ENCODE assay signal across 8 mouse cellular contexts in the genomic region with DNA sequence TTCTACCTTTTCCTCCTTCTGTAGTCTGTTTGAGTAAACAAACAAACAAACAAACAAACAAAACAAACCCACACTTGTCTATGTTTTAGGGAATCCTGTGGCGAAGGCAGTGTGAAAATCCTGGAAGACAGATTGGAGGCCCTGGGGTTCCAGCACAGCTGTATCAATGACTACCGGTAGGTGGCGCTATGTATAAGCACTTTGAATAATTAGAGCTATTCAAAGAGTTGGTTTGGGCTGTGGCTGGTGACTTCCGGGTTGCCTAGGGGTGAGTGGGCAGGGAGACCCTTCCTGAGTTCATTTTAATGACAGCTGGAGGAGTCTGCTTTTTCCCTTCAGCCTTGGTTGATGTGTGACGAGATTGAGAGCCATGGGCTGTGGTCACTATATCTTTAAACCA. TPM values are rescaled to one million over a fixed set of nuclear protein-coding genes. Genes with fewer than 3 reads are reported as not detected.
DNase-seq lines count a peak whose midpoint lies in the region; ATAC-seq lines count a peak whose summit lies in the region.

No protein-coding gene starts in this region.

- 0 out of 2 replicates have a peak, but pooled peaks cover 2% of the 10 kb centered on the region for H3K9me3 ChIP-seq in kidney, embryonic 16.5 days (ENCODE audit: low read length)

- intact Hi-C loops in left cerebral cortex, postnatal 36 days (cut with DNase I): no loop called here

- no peak overlapping the region for H3K9ac ChIP-seq in kidney, embryonic 16.5 days (replicated peaks; ENCODE audit: low read length)

- no peak overlapping the region for H3K4me2 ChIP-seq in kidney, embryonic 16.5 days (replicated peaks; ENCODE audit: low read depth, low read length)

- peak; percentile 31 for DNase-seq in kidney, adult 18-20 months
- DNase-seq in CD8-positive naive resting alpha-beta T cell, adult 2 months (ENCODE audit: low read depth in 2 of 2, low spot score in 2 of 2): peak; percentile 36 to 51
- DNase-seq in adrenal gland, postnatal 14 days: peak; percentile 73
- DNase-seq in embryo, embryonic 10.5 days (ENCODE audit: low spot score): peak; percentile 75
- DNase-seq in left cerebral cortex, postnatal 36 days (ENCODE audit: low spot score in 2 of 2): peak; percentile 10 to 19
- peak; percentile 54 to 66 for DNase-seq in right cerebral cortex, adult 2 months (ENCODE audit: low spot score in 2 of 2)
- no peak for DNase-seq in urinary bladder, postnatal 36 days (ENCODE audit: low spot score in 2 of 2)

- no peak for ATAC-seq in kidney, embryonic 16.5 days (ENCODE audit: low FRiP score, low TSS enrichment)

- no peaks in the 10 kb centered on the region for H3K4me1 ChIP-seq in kidney, embryonic 16.5 days (ENCODE audit: insufficient read depth, low read length)

- H3K4me3 ChIP-seq in kidney, embryonic 16.5 days (ENCODE audit: low read length): no peak overlapping the region

- H3K36me3 ChIP-seq in kidney, embryonic 16.5 days (ENCODE audit: insufficient read depth, low read length): no peaks in the 10 kb centered on the region

- 53% methylated on average over 5 of the region's 5 CpGs for WGBS in kidney, embryonic 16.5 days

- no peaks in the 10 kb centered on the region for H3K27me3 ChIP-seq in kidney, embryonic 16.5 days (ENCODE audit: insufficient read depth, low read length)

- H3K27ac ChIP-seq in kidney, embryonic 16.5 days (ENCODE audit: low read length): no peak overlapping the region

RNA-seq across cellular contexts. Expression of gene Fbxl5, which starts 15.9 kb away (rescaled TPM):
- polyA plus RNA-seq in kidney, embryonic 16.5 days (2015; fragmentation: Nextera tagmentation; extraction: Ambion mirVana): 64.5 and 66.6 TPM in 2 replicates
- 49.5 and 55.5 TPM in 2 replicates for total RNA-seq in adrenal gland, postnatal 14 days (2021)
- 10 to 100 TPM; 75.0 to 91.4 TPM for total RNA-seq in left cerebral cortex, postnatal 36 days (2021)

RNA-seq across cellular contexts. Expression of gene Bst1, which starts 18.7 kb away (rescaled TPM):
- polyA plus RNA-seq in kidney, embryonic 16.5 days (2015; fragmentation: Nextera tagmentation; extraction: Ambion mirVana): 0.47 and 1.4 TPM in 2 replicates
- 1.3 and 3.9 TPM in 2 replicates for total RNA-seq in adrenal gland, postnatal 14 days (2021)
- not detected for total RNA-seq in left cerebral cortex, postnatal 36 days (2021)

RNA-seq across cellular contexts. Expression of gene Cd38, which starts 31.0 kb away (rescaled TPM):
- polyA plus RNA-seq in kidney, embryonic 16.5 days (2015; fragmentation: Nextera tagmentation; extraction: Ambion mirVana): 35.3 and 37.7 TPM in 2 replicates
- total RNA-seq in adrenal gland, postnatal 14 days (2021): 16.8 and 19.0 TPM in 2 replicates
- 1 to 10 TPM; 2.2 TPM for total RNA-seq in left cerebral cortex, postnatal 36 days (2021)

Comparison
In these comparisons a context has a peak if more than half of its experiments do, and no peak if none do; other contexts are left out.
1. DNase-seq: peak in kidney, adult 18-20 months (single experiment), CD8-positive naive resting alpha-beta T cell, adult 2 months (2 of 2), adrenal gland, postnatal 14 days (single experiment), embryo, embryonic 10.5 days (single experiment), left cerebral cortex, postnatal 36 days (2 of 2) and right cerebral cortex, adult 2 months (2 of 2); none in urinary bladder, postnatal 36 days (0 of 2).